Comparison of ENCODE assay signal across 9 mouse cellular contexts in the genomic region with DNA sequence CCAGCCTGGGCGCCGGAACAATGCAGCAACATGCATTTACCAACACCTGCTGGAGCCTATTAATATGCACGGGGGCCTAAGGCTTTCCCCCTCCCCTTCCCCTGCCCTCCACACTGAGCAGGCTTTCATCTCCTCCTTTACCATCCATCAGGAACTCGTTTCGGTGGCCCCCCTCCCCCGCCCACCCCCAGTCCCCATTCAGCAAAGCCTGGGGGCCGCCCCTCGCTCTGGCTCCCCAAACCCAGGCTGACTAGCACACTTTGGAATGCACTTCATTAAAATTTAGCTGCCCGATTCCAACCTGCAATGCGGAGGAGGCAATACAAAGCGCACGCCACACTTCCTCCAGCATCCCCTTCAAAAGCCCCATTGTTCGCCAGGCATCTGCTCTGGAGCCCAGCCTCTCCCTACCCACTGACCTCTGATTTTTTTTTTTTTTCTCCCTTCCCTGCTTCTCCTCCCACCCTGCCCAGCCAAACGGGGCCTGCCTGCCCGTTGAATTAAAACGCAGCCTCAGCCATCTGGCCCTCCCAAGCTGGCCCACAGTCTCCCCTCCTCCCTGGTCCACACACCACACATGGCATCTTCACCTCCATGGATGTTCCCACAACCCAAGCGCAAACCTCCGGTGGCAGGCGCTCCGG.
DNase-seq lines count a peak whose midpoint lies in the region; ATAC-seq and TF ChIP-seq lines count a peak whose summit lies in the region.
"Had no signal": no experiment of that assay in that cellular context is flagged by ENCODE, and none has a peak within 500 bp of the region (broad histone marks: within the 10 kb centered on the region; RNA-seq: fewer than 3 reads in every experiment).

No protein-coding gene starts in this region.

- intact Hi-C loops in left cerebral cortex, postnatal 36 days (cut with DNase I) = loop anchor here (5.0 to 10.0 kb wide), 4 partner anchors 50 to 158 kb away; no protein-coding TSS in a partner anchor

- H3K4me2 ChIP-seq in liver, postnatal 0 days (ENCODE audit: low read depth, low read length) = no peak overlapping the region
- H3K4me2 ChIP-seq in hindbrain, embryonic 12.5 days (replicated peaks) = peak overlapping the region; percentile 64

- no peaks in the 10 kb centered on the region for H3K36me3 ChIP-seq in liver, postnatal 0 days (replicated peaks; ENCODE audit: insufficient read depth, low read length)
- no peaks in the 10 kb centered on the region for H3K36me3 ChIP-seq in hindbrain, embryonic 12.5 days

- no peak for TF ChIP-seq EP300 in liver, postnatal 0 days (IDR thresholded peaks at IDR 0.05; ENCODE audit: low read depth)

- H3K9ac ChIP-seq in liver, postnatal 0 days (replicated peaks) = no peak overlapping the region
- peak overlapping the region; percentile 67 for H3K9ac ChIP-seq in hindbrain, embryonic 12.5 days

- peak; percentile 6 for DNase-seq in liver
- DNase-seq in liver, postnatal 0 days = no peak
- DNase-seq in embryo, embryonic 11.5 days (ENCODE audit: low read depth, low spot score) = peak; percentile 66
- DNase-seq in left cerebral cortex, postnatal 36 days (ENCODE audit: low spot score in 2 of 2) = peak; percentile 52 to 58
- peak; percentile 43 for DNase-seq in retina, postnatal 7 days (ENCODE audit: low read depth, low spot score)
- no peak for DNase-seq in T-cell, adult 2 months (ENCODE audit: low spot score)
- no peak for DNase-seq in c-Kit-positive CD71-positive TER-119-positive erythroid progenitor cells, embryonic 14.5 days (ENCODE audit: low spot score)

- no peak overlapping the region for H3K4me3 ChIP-seq in liver, postnatal 0 days (ENCODE audit: low read depth, low read length)
- H3K4me3 ChIP-seq in hindbrain, embryonic 12.5 days = peak overlapping the region; percentile 47

- 21% methylated on average over 19 of the region's 20 CpGs for WGBS in liver, postnatal 0 days (ENCODE audit: insufficient replicate concordance)
- WGBS in hindbrain, embryonic 12.5 days = under 1% methylated on average over 20 of the region's 20 CpGs

- ATAC-seq in liver, postnatal 0 days = no peak
- ATAC-seq in hindbrain, embryonic 12.5 days (ENCODE audit: low FRiP score) = peak; percentile 94

- no peak for TF ChIP-seq CTCF in liver, postnatal 0 days (IDR thresholded peaks at IDR 0.05; ENCODE audit: low read depth)

- H3K9me3 ChIP-seq in liver, postnatal 0 days (ENCODE audit: low read length) = no peaks in the 10 kb centered on the region
- no peaks in the 10 kb centered on the region for H3K9me3 ChIP-seq in hindbrain, embryonic 12.5 days (replicated peaks)

- H3K27me3 ChIP-seq in liver, postnatal 0 days (ENCODE audit: insufficient read depth, low read length) = no peaks in the 10 kb centered on the region
- H3K27me3 ChIP-seq in hindbrain, embryonic 12.5 days = no peaks in the 10 kb centered on the region

- no peaks in the 10 kb centered on the region for H3K4me1 ChIP-seq in liver, postnatal 0 days (ENCODE audit: insufficient read depth)
- H3K4me1 ChIP-seq in hindbrain, embryonic 12.5 days = peaks cover 45% of the 10 kb centered on the region

- no peak overlapping the region for H3K27ac ChIP-seq in liver, postnatal 0 days (ENCODE audit: low read depth)
- H3K27ac ChIP-seq in hindbrain, embryonic 12.5 days = peak overlapping the region; percentile 95
- H3K27ac ChIP-seq: macrophage had no signal

Comparison
In these comparisons a context has a peak if more than half of its experiments do, and no peak if none do; other contexts are left out.
1. DNase-seq: peak in liver (single experiment), embryo, embryonic 11.5 days (single experiment), left cerebral cortex, postnatal 36 days (2 of 2) and retina, postnatal 7 days (single experiment); none in liver, postnatal 0 days (single experiment), T-cell, adult 2 months (single experiment) and c-Kit-positive CD71-positive TER-119-positive erythroid progenitor cells, embryonic 14.5 days (single experiment).